Mouse (Mus musculus) thymus, adult 2 months (tissue): ENCODE measurements around the gene Fbxo31.

Experiments
- CTCF ChIP-seq: fragments of 200-500 bp; IDR thresholded peaks from 2 replicates; pipeline ENCODE4 v1.5.1; 2012; ENCODE audit warnings: mild to moderate bottlenecking, control low read depth, low read length, moderate library complexity, borderline replicate concordance; ENCODE audit not compliant: control insufficient read depth, poor library complexity, insufficient read depth; ENCODE audit errors: extremely low read depth
- POLR2A ChIP-seq: fragments of 200-500 bp; IDR thresholded peaks from 2 replicates; pipeline ENCODE4 v1.6.1; 2012; ENCODE audit warnings: mild to moderate bottlenecking, low read length, control low read depth, moderate library complexity; ENCODE audit not compliant: control insufficient read depth, poor library complexity, insufficient read depth; ENCODE audit errors: extremely low read depth

- TF ChIP-seq CTCF (no peak), POLR2A (no peak)
Measured at GRCm38 (mm10) chr8:121530639-121531038, 48.0 kb downstream of the Fbxo31 start.
